Mouse (Mus musculus) stomach, adult 2 months (tissue): ENCODE data around the gene Zfp300. TPM values are rescaled to one million over a fixed set of nuclear protein-coding genes. Genes with fewer than 3 reads are reported as not detected.

Source experiments
- polyA plus RNA-seq: library from polyadenylated mRNA; depleted of rRNA; stranded (reverse); fragments of >200 nt; gene quantifications from 2 replicates; pipeline ENCODE4 v1.2.3, GENCODE M21; 2012; rRNA removed

Gene Zfp300
- polyA plus RNA-seq = 0.02 TPM in 1 of 2 replicates, not detected in the other

GRCm38 (mm10) chrX:21088983-21089866 is at the start of gene Zfp300:
Gene Zfp300 (minus strand): TSS chrX:21089527.

DNA sequence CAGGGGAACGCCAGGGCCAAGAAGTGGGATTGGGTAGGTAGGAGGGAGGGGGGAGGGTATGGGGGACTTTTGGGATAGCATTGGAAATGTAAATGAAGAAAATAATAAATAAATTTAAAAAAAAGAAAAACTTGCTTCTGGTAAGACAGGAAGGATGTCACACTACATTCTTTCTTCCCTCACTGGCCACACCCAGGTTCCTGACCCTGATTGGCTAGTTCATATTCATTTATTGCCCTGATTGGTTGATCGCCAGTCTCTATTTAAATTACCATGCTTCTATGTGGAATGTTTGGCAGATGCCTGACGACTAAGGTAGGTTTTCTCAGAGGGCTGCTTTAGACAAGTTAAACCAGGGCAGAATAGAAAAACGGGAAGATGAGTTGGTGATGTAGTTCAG is 26.2 kb upstream of the Zfp300 start, which contains the start of gene Ssxa1:
Gene Ssxa1 (plus strand): TSS at position 301 of the 400 bp plus-strand sequence.

GRCm38 (mm10) chrX:21068106-21068505 is 21.2 kb downstream of the Zfp300 start, which contains the start of gene Spaca5:
Gene Spaca5 (plus strand): TSS chrX:21068406.

GRCm38 (mm10) chrX:21061866-21062543 is 27.3 kb downstream of the Zfp300 start, which contains the start of gene Zfp182:
Gene Zfp182 (minus strand): TSS chrX:21062316.

Other genes with a start within 250 kb of the Zfp300 start
- 7.8 and 12.1 TPM in 2 replicates for gene Timp1, start 219.4 kb downstream of the Zfp300 start, polyA plus RNA-seq
- 1.1 and 1.7 TPM in 2 replicates for gene Syn1, start 168.5 kb downstream of the Zfp300 start, polyA plus RNA-seq
- gene Cfp, start 158.0 kb downstream of the Zfp300 start, polyA plus RNA-seq = 8.2 and 9.0 TPM in 2 replicates
- 4.6 and 6.6 TPM in 2 replicates for gene Elk1, start 138.9 kb downstream of the Zfp300 start, polyA plus RNA-seq
- 3.9 and 4.4 TPM in 2 replicates for gene Uxt, start 127.5 kb downstream of the Zfp300 start, polyA plus RNA-seq
- 0.02 and 0.11 TPM in 2 replicates for gene Zfp182, start 27.2 kb downstream of the Zfp300 start, polyA plus RNA-seq
- gene Spaca5, start 21.1 kb downstream of the Zfp300 start, polyA plus RNA-seq = not detected in 2 replicates
- not detected in 2 replicates for gene Ssxa1, start 26.3 kb upstream of the Zfp300 start, polyA plus RNA-seq
- gene Gm21876, start 86.1 kb upstream of the Zfp300 start, polyA plus RNA-seq = not detected in 2 replicates